Mouse (Mus musculus): ENCODE data around the gene Arl15. TPM values are rescaled to one million over a fixed set of nuclear protein-coding genes. Genes with fewer than 3 reads are reported as not detected.
A peak's percentile ranks its signal among the peaks of the same experiment; 100 is the strongest.

Arl15 gene
- polyA plus RNA-seq, 1 experiment from 2014 or later, result 10.6 TPM

DNA sequence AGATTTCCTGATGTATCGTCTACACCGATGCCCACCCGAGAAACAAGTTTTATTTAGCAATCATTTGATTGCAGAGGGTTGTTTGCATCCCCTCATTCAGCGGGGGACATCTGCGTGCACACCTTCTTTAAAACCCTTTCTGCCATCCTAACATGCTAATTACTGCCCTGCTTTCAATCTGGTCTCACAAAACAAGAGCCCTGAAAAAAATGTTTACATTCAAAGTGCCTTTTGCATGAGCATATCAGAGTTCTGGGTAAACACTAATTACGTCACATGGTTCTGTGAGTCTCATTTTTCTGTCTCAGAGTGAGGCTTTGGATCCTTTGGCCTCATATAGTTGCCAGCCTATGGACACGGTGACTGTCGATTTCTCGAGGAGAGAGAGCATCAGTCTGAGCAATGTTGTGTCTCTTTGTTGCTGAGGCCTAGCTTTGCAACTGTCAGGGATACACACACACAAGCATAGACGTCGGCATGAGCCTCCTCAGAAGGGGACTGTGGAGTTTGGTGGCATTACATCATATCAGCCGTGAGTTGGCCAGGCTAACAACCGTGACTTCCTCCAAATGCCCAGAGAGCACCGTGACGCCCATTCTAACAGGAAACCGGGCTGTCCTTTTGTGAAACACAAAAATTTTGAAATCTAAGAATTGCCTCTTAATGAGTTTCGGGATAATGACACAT, 283.4 kb downstream of the Arl15 start:
- WGBS, result 60% methylated on average over 17 of the region's 17 CpGs

DNA sequence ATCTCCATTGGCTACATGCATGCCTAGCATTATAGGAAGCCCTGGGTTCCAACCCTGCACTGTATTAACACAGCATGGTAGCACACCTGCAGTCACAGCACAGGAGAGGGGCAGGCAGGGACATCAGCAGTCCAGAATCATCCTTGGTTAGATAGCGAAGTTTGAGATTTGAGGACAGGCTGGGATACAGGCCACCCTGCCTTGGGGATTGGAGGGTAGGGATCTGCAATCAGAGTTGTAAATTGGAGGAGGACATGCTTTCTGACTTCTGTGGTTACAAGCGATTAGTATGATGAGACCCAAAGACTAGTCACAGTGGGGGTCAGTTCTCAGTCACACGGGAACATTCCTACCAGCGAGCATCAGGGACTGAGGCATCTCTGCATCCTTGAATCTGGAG, 284.5 kb downstream of the Arl15 start:
- no peak for ATAC-seq (ENCODE audit: low read depth)
- Histone ChIP-seq H3K27me3 (ENCODE audit: control insufficient read depth, insufficient read depth, low read depth, low read length) (no peaks in the 10 kb centered on the region), H3K9me3 (ENCODE audit: control insufficient read depth, low read length) (no peaks in the 10 kb centered on the region), H3K9ac (ENCODE audit: low read length) (no peak overlapping the region), H3K4me1 (replicated peaks; ENCODE audit: control insufficient read depth, insufficient read depth, low read length) (no peaks in the 10 kb centered on the region), H3K27ac (ENCODE audit: low read length) (no peak overlapping the region), H3K4me2 (ENCODE audit: low read depth, low read length) (no peak overlapping the region), H3K4me3 (ENCODE audit: low read length) (no peak overlapping the region), H3K36me3 (ENCODE audit: control insufficient read depth, insufficient read depth, low read length) (no peaks in the 10 kb centered on the region)
- 89% methylated on average over 4 of the region's 4 CpGs for whole genome bisulfite sequencing

More for the DNA sequence above, 283.4 kb downstream of the Arl15 start:
- Histone ChIP-seq H3K36me3 (ENCODE audit: control insufficient read depth, insufficient read depth, low read length) (no peaks in the 10 kb centered on the region), H3K9me3 (ENCODE audit: control insufficient read depth, low read length) (no peaks in the 10 kb centered on the region), H3K4me3 (ENCODE audit: low read length) (no peak overlapping the region), H3K27me3 (ENCODE audit: control insufficient read depth, insufficient read depth, low read depth, low read length) (no peaks in the 10 kb centered on the region), H3K4me2 (ENCODE audit: low read depth, low read length) (no peak overlapping the region), H3K4me1 (replicated peaks; ENCODE audit: control insufficient read depth, insufficient read depth, low read length) (no peaks in the 10 kb centered on the region), H3K9ac (ENCODE audit: low read length) (no peak overlapping the region), H3K27ac (ENCODE audit: low read length) (no peak overlapping the region)
- ATAC-seq (ENCODE audit: low read depth), result 0 out of 2 replicates have a peak, but pooled peaks have one; percentile 7

DNA sequence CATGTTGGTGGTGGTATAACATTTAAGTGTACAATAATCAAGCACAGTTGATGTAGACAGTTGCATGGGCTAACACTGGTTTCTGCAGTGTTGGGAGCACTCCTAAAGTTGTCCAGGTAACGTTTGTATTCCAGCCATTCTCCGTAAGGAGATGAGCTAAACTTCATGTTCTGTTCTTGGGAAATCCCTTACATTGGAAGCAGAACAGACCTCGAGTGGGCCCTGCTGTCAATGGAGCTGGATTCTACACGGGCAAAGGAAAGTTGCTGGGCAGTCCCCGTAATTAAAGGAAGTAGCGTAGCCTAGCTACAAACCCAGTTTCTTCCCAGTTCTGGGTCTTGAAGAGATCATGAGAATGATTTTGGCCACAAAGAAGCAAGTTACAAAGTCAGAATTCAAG, 285.4 kb downstream of the Arl15 start:
- Histone ChIP-seq H3K36me3 (ENCODE audit: control insufficient read depth, insufficient read depth, low read length) (no peaks in the 10 kb centered on the region), H3K4me2 (ENCODE audit: low read depth, low read length) (no peak overlapping the region), H3K27ac (ENCODE audit: low read length) (no peak overlapping the region), H3K4me1 (replicated peaks; ENCODE audit: control insufficient read depth, insufficient read depth, low read length) (no peaks in the 10 kb centered on the region), H3K27me3 (ENCODE audit: control insufficient read depth, insufficient read depth, low read depth, low read length) (no peaks in the 10 kb centered on the region), H3K4me3 (ENCODE audit: low read length) (no peak overlapping the region), H3K9me3 (ENCODE audit: control insufficient read depth, low read length) (no peaks in the 10 kb centered on the region), H3K9ac (ENCODE audit: low read length) (no peak overlapping the region)
- no peak for ATAC-seq (ENCODE audit: low read depth)
- 90% methylated on average over 6 of the region's 6 CpGs for WGBS

DNA sequence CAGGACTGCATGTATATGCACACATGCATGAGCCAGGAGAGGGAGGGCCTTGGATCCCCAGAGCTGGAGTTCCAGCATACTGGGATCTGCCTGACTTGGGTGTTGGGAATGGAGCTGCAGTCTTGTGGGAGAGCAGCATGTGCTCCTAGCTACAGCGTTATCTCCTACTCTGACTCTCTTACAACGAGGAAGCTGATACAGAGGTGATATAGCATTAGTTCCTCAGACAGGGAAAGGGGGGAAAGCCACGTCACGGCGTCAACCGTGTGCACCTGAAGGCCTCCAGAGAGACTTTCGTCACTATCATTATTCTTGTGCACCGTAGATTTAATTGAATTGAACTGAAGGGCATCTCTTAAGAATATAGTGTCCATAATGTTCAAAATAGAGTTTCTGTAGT, 286.2 kb downstream of the Arl15 start:
- no peak overlapping the region for H3K27ac ChIP-seq (ENCODE audit: low read length)
- WGBS, result 90% methylated on average over 8 of the region's 8 CpGs
- ATAC-seq (ENCODE audit: low read depth), result no peak
- H3K4me2 ChIP-seq (ENCODE audit: low read depth, low read length), result no peak overlapping the region
- no peaks in the 10 kb centered on the region for H3K4me1 ChIP-seq (replicated peaks; ENCODE audit: control insufficient read depth, insufficient read depth, low read length)
- H3K36me3 ChIP-seq (ENCODE audit: control insufficient read depth, insufficient read depth, low read length), result no peaks in the 10 kb centered on the region
- no peak overlapping the region for H3K9ac ChIP-seq (ENCODE audit: low read length)
- no peaks in the 10 kb centered on the region for H3K27me3 ChIP-seq (ENCODE audit: control insufficient read depth, insufficient read depth, low read depth, low read length)
- H3K9me3 ChIP-seq (ENCODE audit: control insufficient read depth, low read length), result no peaks in the 10 kb centered on the region
- no peak overlapping the region for H3K4me3 ChIP-seq (ENCODE audit: low read length)

DNA sequence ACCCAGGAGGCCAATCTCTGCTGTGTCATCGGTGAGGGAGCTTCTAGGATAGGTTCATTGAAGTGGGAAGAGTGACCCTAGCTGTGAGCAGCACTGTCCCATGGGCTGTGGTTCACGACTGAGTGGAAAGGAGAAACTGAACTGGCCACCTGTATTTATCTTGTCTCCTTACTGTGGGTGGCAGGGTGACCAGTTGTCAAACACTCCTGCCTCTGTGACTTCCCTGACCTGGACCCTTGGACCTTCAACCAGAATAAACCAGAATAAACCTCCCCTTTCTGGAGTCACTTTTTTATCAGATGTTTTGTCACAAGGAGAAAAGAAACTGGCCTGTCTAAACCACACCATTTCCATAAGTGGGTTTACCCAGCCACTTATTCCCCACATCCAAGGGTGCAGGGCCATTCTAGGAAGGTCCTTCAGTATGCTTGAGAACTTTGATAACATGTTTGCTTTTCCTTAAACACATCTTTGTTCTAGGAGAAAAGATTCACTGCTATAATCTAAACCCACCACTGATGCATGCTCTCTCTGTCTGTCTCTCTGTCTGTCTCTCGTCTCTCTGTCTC, 289.3 kb downstream of the Arl15 start:
- no peak overlapping the region for H3K4me3 ChIP-seq (ENCODE audit: low read length)
- no peaks in the 10 kb centered on the region for H3K36me3 ChIP-seq (ENCODE audit: control insufficient read depth, insufficient read depth, low read length)
- H3K4me1 ChIP-seq (replicated peaks; ENCODE audit: control insufficient read depth, insufficient read depth, low read length), result no peaks in the 10 kb centered on the region
- ATAC-seq (ENCODE audit: low read depth), result peak; percentile 36; the same call in 1 of the 2 replicates
- no peaks in the 10 kb centered on the region for H3K27me3 ChIP-seq (ENCODE audit: control insufficient read depth, insufficient read depth, low read depth, low read length)
- no peak overlapping the region for H3K27ac ChIP-seq (ENCODE audit: low read length)
- WGBS, result 41% methylated on average over 3 of the region's 3 CpGs
- H3K9ac ChIP-seq (ENCODE audit: low read length), result no peak overlapping the region
- no peaks in the 10 kb centered on the region for H3K9me3 ChIP-seq (ENCODE audit: control insufficient read depth, low read length)
- H3K4me2 ChIP-seq (ENCODE audit: low read depth, low read length), result no peak overlapping the region

DNA sequence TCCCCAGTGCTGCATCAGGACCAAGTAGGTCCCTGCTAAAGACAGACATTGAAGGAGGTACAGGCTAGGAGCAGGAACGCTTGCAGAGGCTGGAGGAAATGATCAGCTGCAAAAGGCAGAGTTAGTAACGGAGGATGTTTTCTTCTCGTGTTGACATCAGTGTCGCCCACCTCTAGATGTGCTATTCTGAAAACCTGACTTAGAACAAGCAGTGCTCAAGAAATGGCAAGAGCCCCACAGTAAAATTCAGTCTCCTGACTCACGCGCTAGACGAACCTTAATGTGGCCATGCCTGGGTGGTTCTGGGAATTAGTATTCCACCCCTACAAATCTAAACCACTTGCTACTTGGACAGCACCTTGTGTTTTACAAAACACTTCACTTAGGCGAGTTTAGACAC, 291.1 kb downstream of the Arl15 start:
- Histone ChIP-seq H3K4me1 (replicated peaks; ENCODE audit: control insufficient read depth, insufficient read depth, low read length) (no peaks in the 10 kb centered on the region), H3K4me2 (ENCODE audit: low read depth, low read length) (no peak overlapping the region), H3K4me3 (ENCODE audit: low read length) (no peak overlapping the region), H3K9ac (ENCODE audit: low read length) (no peak overlapping the region), H3K27ac (ENCODE audit: low read length) (no peak overlapping the region), H3K9me3 (ENCODE audit: control insufficient read depth, low read length) (no peaks in the 10 kb centered on the region), H3K36me3 (ENCODE audit: control insufficient read depth, insufficient read depth, low read length) (no peaks in the 10 kb centered on the region), H3K27me3 (ENCODE audit: control insufficient read depth, insufficient read depth, low read depth, low read length) (no peaks in the 10 kb centered on the region)
- WGBS, result 76% methylated on average over 8 of the region's 8 CpGs
- ATAC-seq (ENCODE audit: low read depth), result no peak

DNA sequence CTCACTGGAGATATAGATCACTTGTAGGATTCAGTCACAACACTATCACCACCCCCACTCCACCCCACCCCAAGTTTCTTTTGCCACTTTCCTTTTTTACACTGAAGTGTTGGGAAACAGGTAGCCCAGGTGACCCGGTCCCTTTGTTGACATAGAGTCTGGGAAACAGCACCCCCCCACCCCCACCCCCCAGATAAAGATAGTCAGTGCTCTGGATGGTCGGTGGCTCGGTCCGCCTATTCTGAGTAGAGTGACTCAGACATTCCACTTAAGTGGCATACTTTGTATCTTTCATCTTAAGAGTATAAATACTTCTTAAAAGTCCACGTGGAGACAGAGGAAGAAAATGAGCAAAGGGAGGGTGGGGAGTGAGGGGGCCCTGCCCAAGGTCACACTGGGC, 292.0 kb downstream of the Arl15 start:
- WGBS, result 36% methylated on average over 5 of the region's 5 CpGs
- Histone ChIP-seq H3K4me2 (ENCODE audit: low read depth, low read length) (no peak overlapping the region), H3K4me1 (replicated peaks; ENCODE audit: control insufficient read depth, insufficient read depth, low read length) (no peaks in the 10 kb centered on the region), H3K36me3 (ENCODE audit: control insufficient read depth, insufficient read depth, low read length) (no peaks in the 10 kb centered on the region), H3K9ac (ENCODE audit: low read length) (no peak overlapping the region), H3K27me3 (ENCODE audit: control insufficient read depth, insufficient read depth, low read depth, low read length) (no peaks in the 10 kb centered on the region), H3K4me3 (ENCODE audit: low read length) (no peak overlapping the region), H3K9me3 (ENCODE audit: control insufficient read depth, low read length) (no peaks in the 10 kb centered on the region), H3K27ac (ENCODE audit: low read length) (no peak overlapping the region)
- peak; percentile 45; the same call in 1 of the 2 replicates for ATAC-seq (ENCODE audit: low read depth)

DNA sequence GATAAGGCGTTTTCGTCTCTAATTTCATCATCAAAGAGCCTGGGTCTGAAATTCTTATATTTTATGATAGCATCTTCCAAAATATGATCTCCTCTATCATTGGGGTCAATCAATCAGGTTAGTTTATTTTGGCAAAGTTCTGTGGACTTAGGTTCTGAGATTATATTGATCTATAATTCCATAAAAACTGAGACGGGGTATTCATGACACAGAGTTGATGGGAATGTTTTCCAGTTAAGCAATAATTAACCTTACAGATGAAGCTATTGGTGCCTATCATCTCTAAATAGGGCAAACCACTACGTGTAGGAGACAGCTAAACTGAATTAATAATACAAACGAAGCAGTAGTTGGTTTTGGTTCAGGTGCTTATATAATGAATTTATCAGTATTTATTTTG, 292.5 kb downstream of the Arl15 start:
- ATAC-seq (ENCODE audit: low read depth), result no peak
- no peaks in the 10 kb centered on the region for H3K9me3 ChIP-seq (ENCODE audit: control insufficient read depth, low read length)

DNA sequence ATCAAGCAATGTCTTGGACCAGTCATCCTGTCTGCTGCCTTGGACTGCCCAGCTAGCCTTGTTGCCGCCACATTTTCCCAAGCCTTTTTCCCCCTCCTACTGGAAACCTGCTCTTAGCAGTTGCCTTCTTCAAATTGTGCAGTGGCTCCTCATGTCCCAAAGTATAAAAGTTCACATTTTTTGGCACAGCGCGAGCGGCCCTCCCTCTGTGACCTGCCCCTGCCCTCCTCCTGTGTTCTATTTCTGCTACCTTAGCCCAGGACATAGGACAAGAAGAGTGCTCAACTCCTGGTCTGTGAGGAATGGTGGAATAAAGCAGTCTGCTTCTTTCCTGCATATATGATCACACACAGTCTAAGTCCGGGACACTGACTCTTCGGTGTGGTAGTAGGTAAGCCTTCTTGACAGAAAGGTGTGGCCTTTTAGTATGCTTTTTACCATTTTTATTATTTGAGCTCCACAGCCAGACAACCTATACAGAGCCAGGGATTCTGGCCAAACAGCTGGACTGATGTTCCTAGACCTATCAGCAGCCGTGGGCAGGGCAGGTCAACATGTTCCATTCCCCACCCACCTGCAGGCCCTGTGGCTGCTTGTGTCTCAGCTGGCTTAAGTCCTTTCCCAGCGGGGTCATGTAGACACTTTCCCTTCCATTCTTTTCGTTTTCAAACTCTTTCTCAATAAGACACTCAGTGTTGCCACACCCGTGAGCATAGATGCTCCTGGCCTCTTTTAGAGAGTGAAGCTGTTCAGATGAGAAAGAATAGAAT, 293.6 kb downstream of the Arl15 start:
- 89% methylated on average over 10 of the region's 10 CpGs for WGBS
- Histone ChIP-seq H3K4me2 (ENCODE audit: low read depth, low read length) (no peak overlapping the region), H3K27me3 (ENCODE audit: control insufficient read depth, insufficient read depth, low read depth, low read length) (no peaks in the 10 kb centered on the region), H3K9me3 (ENCODE audit: control insufficient read depth, low read length) (no peaks in the 10 kb centered on the region), H3K9ac (ENCODE audit: low read length) (no peak overlapping the region), H3K4me1 (replicated peaks; ENCODE audit: control insufficient read depth, insufficient read depth, low read length) (no peaks in the 10 kb centered on the region), H3K36me3 (ENCODE audit: control insufficient read depth, insufficient read depth, low read length) (no peaks in the 10 kb centered on the region), H3K4me3 (ENCODE audit: low read length) (no peak overlapping the region), H3K27ac (ENCODE audit: low read length) (no peak overlapping the region)
- no peak for ATAC-seq (ENCODE audit: low read depth)

More for the DNA sequence above, 292.5 kb downstream of the Arl15 start:
- no peaks in the 10 kb centered on the region for H3K4me1 ChIP-seq (replicated peaks; ENCODE audit: control insufficient read depth, insufficient read depth, low read length)
- no peak overlapping the region for H3K4me3 ChIP-seq (ENCODE audit: low read length)
- no peak overlapping the region for H3K9ac ChIP-seq (ENCODE audit: low read length)
- no peaks in the 10 kb centered on the region for H3K27me3 ChIP-seq (ENCODE audit: control insufficient read depth, insufficient read depth, low read depth, low read length)
- 76% methylated on average over 5 of the region's 5 CpGs for WGBS
- H3K27ac ChIP-seq (ENCODE audit: low read length), result no peak overlapping the region
- H3K4me2 ChIP-seq (ENCODE audit: low read depth, low read length), result no peak overlapping the region
- H3K36me3 ChIP-seq (ENCODE audit: control insufficient read depth, insufficient read depth, low read length), result no peaks in the 10 kb centered on the region

All from lung, embryonic 16.5 days (tissue).